Mouse (Mus musculus) Patski (cell line): ENCODE measurements around the gene Dazap2. TPM values are rescaled to one million over a fixed set of nuclear protein-coding genes. Genes with fewer than 3 reads are reported as not detected.
A peak's percentile ranks its signal among the peaks of the same experiment; 100 is the strongest.

Experiments
- ATAC-seq: fragments of 100-300 bp; one replicate; pipeline ENCODE4 v1.8.0; 2021
- CTCF ChIA-PET: fragments of 350-600 bp; sonication (Branson Sonifier 250); formaldehyde crosslinking; loops from one replicate; lab custom pipeline; 2022; ENCODE audit warnings: inconsistent platforms; lab: Charles Lee
- POLR2A ChIA-PET: fragments of 350-600 bp; sonication (Branson Sonifier 250); formaldehyde crosslinking; loops from one replicate; lab custom pipeline; 2022; ENCODE audit warnings: antibody characterized with exemption, inconsistent platforms; lab: Charles Lee
- DNase-seq: peaks from one replicate; pipeline ENCODE4 v3.0.0-alpha.2; 2011; ENCODE audit warnings: low read depth, low spot score
- H3K27me3 ChIP-seq: fragments of 371-371 bp; one replicate; pipeline ENCODE4 v1.5.1; 2021
- CTCF ChIP-seq: fragments of 100-300 bp; IDR thresholded peaks from one replicate; pipeline ENCODE4 v1.5.1; 2021
- in situ Hi-C: fragments of 300-500 bp; cut with MboI; formaldehyde crosslinking; loops from 3 replicates; pipeline ENCODE4 v1.11.1; 2018; ENCODE audit warnings: low pct_unique_long_range_greater_than_20kb, mixed read lengths
- polyA plus RNA-seq: library from polyadenylated mRNA; unstranded; gene quantifications from one replicate; pipeline ENCODE4 v1.2.3, GENCODE M21; 2021

Dazap2 gene
- polyA plus RNA-seq, 1 experiment from 2014 or later, result 239 TPM

DNA sequence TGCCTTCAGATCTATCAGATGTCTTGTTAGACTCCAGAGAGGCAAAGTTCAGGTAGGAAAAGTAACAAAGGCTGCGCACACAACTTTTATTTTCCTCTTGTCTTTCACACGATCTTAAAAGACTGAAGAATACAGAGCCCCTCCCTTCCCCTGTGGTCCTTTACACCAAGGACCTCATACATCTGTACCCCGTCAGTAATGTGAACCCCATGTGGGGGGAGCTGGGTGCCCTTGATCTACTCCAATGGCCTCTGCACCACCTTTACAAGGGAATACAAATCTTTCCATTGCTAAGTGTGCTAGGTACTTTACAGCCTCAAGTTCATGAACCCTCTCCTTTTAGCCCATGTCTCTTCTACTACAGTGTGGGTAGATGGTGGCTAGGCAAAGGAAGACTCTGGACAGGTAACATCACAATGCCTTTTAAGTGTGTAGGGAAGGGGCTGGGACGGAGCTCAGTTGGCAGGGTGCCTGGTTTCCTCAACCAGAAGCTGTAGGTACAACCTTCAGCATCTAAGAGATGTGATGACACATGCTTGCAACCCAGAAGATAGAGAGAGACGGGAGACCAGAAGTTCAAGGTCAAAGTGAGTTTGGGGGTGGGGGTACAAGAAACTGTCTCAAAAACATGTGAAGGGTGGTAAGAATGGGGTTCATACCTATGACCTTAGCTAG, 52.9 kb downstream of the Dazap2 start:
- in situ Hi-C loops, result no loop called here
- TF ChIP-seq CTCF, result no peak
- CTCF ChIA-PET, result interaction anchor here (0.8 to 2.7 kb wide), 3 partner anchors 14 to 22 kb away, joined by 3 to 9 read pairs (median 3); no protein-coding TSS in a partner anchor
- H3K27me3 ChIP-seq, result no peaks in the 10 kb centered on the region
- POLR2A ChIA-PET, result interaction anchor here (0.7 kb wide), 1 partner anchor 615 kb away, joined by 3 read pairs; no protein-coding TSS in a partner anchor
- ATAC-seq (no peak), DNase-seq (no peak)

- no peak for TF ChIP-seq CTCF
- DNase-seq, result no peak
- H3K27me3 ChIP-seq, result no peaks in the 10 kb centered on the region
- POLR2A ChIA-PET, result no interaction called here
- in situ Hi-C loops, result no loop called here
- ATAC-seq, result peak; percentile 17
- CTCF ChIA-PET, result no interaction called here
Measured at GRCm38 (mm10) chr15:100669337-100669736, 54.2 kb downstream of the Dazap2 start, which contains the start of gene Bin2. TSS of gene Bin2 (minus strand) at chr15:100669553.

DNA sequence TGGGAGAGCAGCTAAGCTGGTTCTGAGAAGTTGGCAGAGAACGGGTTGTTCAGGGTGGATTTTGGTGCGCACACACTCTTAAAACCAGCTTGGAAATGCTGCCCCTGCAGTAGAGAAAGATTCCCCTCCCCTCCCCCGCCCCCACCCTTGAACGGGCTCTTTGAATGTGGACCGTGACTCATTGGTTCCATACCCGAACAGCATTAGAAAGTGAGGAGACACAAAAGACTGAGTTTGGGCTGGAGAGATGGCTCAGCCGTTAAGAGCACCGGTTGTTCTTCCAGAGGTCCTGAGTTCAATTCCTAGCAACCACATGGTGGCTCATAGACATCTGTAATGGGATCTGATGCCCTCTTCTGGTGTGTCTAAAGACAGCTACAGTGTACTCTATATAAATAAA, 54.9 kb downstream of the Dazap2 start:
- TF ChIP-seq CTCF, result no peak
- POLR2A ChIA-PET, result no interaction called here
- in situ Hi-C loops, result no loop called here
- CTCF ChIA-PET, result no interaction called here
- no peaks in the 10 kb centered on the region for H3K27me3 ChIP-seq
- ATAC-seq (no peak), DNase-seq (no peak)

Other genes starting within 250 kb of the Dazap2 start
- gene Gm5475, start 193.2 kb upstream of the Dazap2 start, polyA plus RNA-seq, result 0.55 TPM
- 78.4 TPM for gene Slc11a2, start 190.3 kb upstream of the Dazap2 start, polyA plus RNA-seq
- 52.3 TPM for gene Letmd1, start 146.3 kb upstream of the Dazap2 start, polyA plus RNA-seq
- 13.7 TPM for gene Csrnp2, start 119.9 kb upstream of the Dazap2 start, polyA plus RNA-seq
- gene Tfcp2, start 63.3 kb upstream of the Dazap2 start, polyA plus RNA-seq, result 35.2 TPM
- gene Pou6f1, start 15.4 kb upstream of the Dazap2 start, polyA plus RNA-seq, result 54.5 TPM
- 11.7 TPM for gene Smagp, start 21.6 kb downstream of the Dazap2 start, polyA plus RNA-seq
- gene Bin2, start 54.2 kb downstream of the Dazap2 start, polyA plus RNA-seq, result not detected
- 4.1 TPM for gene Cela1, start 72.6 kb downstream of the Dazap2 start, polyA plus RNA-seq
- gene Galnt6, start 114.0 kb downstream of the Dazap2 start, polyA plus RNA-seq, result 0.03 TPM
- 13.1 TPM for gene Slc4a8, start 146.4 kb downstream of the Dazap2 start, polyA plus RNA-seq